Mouse (Mus musculus): ENCODE results near the gene Pglyrp2.

DNA sequence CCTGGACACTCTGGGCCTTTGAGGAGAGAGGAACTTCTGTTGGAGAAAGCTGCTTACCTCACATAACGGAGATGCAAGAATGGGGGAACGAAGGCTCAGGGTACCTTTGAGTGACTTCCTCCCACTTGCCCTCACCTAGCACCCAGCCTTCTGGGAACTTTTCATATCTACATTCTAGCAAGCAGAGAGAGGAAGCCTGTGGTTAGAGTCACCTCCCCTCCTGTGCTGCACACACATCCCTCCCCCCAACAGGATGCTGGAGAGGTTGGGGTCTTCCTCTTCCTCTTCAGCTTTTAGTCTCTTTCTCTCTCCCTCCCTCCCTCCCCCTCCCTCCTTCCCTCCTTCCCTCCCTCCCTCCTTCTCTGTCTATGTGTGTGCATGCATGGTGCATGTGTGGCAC is at the start of gene Pglyrp2:
- no peak for TF ChIP-seq POLR2A (IDR thresholded peaks at IDR 0.05; ENCODE audit: insufficient read depth, low read length)
- no peak for TF ChIP-seq CTCF (IDR thresholded peaks at IDR 0.05; ENCODE audit: low read depth, low read length)
